Mouse (Mus musculus) cerebellum, adult 11 months (tissue): ENCODE data around the gene Gm49368.
"Not testable (repeated sequence)": the region's sequence is repeated elsewhere in the genome, so short reads cannot be mapped to it uniquely, and the experiment has no call there.

Source experiments
- DNase-seq: peaks from one replicate; pipeline ENCODE4 v3.0.0; 2022

Gene Gm49368

DNA sequence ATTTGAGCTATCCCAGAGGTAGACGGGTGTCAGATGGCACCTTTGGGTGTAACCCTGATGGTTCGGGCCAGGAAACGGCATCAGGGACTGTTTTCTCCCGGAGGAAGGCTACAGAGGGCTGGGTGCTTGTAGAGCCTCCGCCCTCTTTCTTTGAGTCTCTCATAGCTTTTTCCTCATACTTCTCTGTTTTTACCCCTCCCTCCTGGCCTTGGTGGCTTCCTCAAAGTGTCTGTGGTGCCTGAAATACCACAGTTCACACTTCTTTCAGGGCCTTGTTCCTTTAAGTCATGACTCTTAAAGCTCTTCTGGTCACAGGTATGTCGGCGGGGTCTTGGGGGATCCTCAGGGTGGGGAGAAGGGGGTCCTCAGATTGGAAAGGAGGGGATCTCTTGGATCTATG lies at the start of gene Gm49368, which contains the start of gene Itgam:
Gm49368 (plus strand) TSS at position 228 of the 400 bp plus-strand sequence.
Itgam (plus strand) TSS at position 185 of the 400 bp plus-strand sequence.
- no peak for DNase-seq

DNA sequence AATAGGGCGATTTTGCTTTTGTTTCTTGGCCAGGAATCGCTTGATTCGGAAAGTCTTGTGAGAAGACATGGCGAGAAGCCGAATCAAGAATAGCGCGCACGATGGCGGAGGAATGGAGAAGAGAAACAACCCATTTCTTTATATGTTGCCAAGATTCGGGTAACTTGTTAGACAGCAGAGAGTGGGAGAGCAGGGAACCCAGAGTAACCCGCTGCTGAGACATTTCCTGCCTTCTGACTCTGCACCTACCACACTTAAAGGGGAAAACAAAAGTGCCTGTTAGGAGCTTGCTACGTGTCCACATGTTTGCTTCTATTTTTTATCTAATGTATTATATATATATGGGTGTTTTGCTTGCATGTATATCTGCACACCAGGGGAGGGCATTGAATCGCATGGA lies 49.4 kb upstream of the Gm49368 start:
- no peak for DNase-seq

- not testable (repeated sequence) for DNase-seq
These were observed 46.3 kb upstream of the Gm49368 start for GRCm38 (mm10) chr7:128016134-128016533.

DNA sequence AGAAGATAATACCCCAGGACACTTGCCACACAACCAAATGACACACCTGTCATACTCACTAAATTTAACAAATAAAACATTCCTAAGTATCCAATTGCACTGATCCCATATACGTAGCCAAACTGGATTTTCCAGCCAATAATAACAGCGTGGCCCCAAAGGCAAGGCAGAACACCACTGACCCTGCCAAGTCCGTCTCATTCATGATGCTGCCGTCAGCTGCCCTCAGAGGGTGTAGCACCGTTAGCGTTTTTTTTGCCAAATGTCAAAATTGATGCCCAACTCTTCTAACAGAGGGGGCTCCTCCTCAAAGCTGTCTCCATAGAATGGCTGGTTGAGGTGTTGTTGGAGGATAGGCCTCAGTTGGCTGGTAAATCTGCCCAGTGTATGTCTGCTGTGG lies 45.8 kb upstream of the Gm49368 start:
- no peak for DNase-seq

DNA sequence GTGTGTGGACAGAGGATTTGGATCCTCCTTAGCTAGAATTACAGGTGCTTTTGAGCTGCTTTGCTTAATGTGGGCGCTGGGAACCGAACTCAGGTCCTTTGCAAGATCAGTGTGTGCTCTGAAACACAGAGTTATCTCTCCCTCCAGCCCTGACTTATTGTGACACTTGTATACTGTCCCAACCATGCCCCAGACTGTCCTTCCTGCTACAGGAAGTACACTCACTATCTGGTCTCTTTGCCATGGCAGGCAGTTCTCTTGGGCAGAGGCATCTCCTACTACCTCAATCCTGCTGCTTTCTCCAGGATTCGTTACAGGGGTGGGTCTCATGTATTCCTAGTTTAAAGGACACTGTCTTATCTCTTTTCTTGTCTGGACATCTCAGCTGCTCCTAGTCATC lies 44.2 kb upstream of the Gm49368 start:
- no peak for DNase-seq

GRCm38 (mm10) chr7:128019187-128019586 lies 43.3 kb upstream of the Gm49368 start:
- DNase-seq: no peak

GRCm38 (mm10) chr7:128022974-128023373 lies 39.5 kb upstream of the Gm49368 start:
- DNase-seq: no peak

- no peak for DNase-seq
These were observed 38.9 kb upstream of the Gm49368 start for GRCm38 (mm10) chr7:128023565-128023964.

DNA sequence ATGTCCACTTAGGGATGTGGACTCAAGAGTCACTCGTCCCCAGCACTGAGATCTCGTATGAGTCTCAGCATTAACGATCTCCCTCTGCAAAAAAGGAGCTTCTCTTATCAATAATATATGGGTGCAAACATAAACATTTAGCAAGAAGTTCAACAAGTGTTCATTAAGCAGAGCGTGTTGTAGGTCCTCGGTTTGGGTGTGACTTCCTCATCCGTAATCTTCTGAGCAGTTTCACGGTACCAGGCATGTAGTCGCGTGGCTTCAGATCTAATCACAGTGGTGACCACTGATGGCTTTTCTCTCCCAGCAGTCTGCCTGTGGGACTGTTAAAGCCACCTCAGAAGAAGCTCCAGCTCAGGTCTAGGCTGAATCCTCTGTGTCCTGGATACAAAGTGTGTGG lies 38.1 kb upstream of the Gm49368 start:
- DNase-seq: no peak

- DNase-seq: no peak
These were observed 37.6 kb upstream of the Gm49368 start for GRCm38 (mm10) chr7:128024932-128025331.

GRCm38 (mm10) chr7:128025381-128025780 lies 37.1 kb upstream of the Gm49368 start:
- DNase-seq: no peak

DNA sequence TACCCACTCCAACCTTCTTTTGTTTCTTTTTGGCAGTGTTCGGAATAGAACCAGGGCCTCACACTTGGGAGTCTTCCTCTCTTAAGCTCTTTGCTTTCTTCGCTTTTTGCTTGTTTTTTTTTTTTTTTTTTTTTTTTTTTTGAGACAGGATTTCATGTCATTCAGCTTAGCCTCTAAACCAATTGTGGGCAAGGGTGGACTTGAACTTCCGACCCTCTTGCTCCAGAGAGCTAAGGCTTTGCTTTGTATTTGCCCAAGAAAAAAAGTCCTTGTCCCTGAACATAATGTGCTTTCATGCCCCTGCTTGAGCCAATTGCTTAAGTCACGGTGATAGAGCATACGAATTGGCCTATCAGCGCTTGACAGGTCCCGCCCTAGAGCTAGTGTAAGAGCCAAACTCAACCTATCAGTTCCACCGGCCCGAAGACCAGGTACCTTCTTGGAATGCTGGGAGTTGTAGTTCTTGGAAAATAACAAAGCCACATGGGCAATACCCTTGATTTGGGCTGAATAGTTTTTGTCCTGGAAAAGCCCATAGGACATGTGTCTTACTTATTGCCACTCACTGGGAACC lies 31.0 kb upstream of the Gm49368 start:
- DNase-seq: no peak

- no peak for DNase-seq
These were observed 30.0 kb upstream of the Gm49368 start for GRCm38 (mm10) chr7:128032290-128032988.

DNA sequence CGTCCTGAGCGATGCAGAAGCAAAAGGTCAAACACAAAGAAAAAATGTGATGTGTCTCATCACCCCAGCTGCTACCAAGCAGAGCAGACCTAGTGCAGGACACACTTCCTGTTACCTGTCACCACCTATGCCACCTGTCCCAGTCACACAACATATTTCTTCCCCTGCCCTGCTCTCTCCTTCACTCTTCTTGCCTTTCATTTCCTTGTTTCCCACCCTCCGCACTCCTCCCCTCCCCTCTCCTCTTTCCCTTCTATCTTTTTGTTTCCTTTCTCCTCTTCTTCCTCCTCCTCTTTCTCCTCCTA lies 29.5 kb upstream of the Gm49368 start:
- DNase-seq: no peak

GRCm38 (mm10) chr7:128033616-128034015 lies 28.9 kb upstream of the Gm49368 start:
- DNase-seq: no peak

DNA sequence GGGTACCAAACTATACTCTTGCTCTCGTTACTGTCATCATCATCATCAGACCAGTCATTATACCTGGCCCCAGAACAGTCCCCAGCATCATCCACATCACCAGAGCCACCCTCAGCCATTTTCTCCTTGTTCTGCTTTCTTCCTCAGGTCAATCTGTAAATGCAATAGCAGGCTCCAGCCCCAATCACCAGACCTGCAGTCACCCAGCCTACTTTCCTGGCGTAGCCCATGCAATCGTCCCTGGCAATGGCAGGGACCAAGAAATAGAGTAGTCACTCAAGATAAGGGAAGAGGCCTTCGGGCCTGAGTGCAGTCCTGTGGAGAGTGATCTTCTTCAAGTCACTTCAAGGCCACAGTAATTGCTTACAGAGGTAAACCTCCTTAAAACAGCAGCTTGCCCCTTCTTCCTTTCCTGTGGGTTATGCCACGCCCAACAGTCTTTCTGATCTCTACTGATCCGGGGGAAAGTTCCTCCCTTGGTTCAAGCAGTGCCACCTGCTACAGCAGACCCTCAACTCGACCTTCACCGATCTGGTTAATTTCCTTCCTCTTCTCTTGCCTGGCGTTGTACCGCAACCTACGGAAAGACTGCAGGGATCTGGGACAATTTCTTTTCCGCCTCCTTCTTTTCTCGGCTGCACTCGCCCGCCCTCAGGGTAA lies 20.2 kb upstream of the Gm49368 start:
- DNase-seq: not testable (repeated sequence)

GRCm38 (mm10) chr7:128044142-128044785 lies 18.2 kb upstream of the Gm49368 start:
- no peak for DNase-seq

DNA sequence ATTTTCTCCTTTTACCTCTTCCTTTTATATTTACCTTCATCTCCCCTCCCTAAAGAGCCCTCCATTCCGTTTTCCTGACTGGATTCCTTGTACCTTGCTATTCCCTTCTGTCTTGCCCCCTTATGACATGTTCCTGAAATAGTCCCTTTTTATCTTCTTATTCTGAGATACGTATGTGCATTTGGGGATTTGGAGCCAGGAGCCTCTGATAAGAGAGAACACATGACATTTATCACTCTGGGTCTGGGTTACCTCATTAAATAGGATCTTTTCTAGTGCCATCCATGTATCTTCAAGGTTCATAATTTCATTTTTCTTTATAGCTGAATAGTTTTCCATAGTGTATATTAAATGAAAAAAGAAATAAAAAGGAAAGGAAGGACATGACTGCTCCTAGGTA lies 16.8 kb upstream of the Gm49368 start:
- no peak for DNase-seq

DNA sequence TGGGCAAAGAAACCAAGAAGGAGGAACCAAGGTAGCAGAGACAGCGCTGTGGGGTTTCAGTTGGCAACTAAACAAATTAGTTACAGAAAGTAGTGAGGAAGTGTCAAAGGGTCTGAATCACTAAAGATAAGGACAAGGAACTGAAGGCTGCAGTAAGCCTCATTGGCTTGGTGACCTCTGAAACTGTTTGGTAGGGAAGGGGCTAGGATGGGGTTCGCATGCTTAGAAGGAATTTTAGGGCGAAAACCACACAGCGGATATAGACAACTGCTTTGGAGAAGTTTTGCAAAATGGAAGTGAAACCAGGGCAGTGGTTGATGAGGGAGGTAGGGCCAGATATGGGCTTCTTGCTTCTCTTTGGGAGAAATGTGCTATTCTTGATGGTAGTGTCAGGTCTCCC lies 13.7 kb upstream of the Gm49368 start:
- DNase-seq: no peak

GRCm38 (mm10) chr7:128049254-128049653 lies 13.2 kb upstream of the Gm49368 start:
- DNase-seq: no peak

GRCm38 (mm10) chr7:128050739-128051138 lies 11.7 kb upstream of the Gm49368 start:
- no peak for DNase-seq

DNA sequence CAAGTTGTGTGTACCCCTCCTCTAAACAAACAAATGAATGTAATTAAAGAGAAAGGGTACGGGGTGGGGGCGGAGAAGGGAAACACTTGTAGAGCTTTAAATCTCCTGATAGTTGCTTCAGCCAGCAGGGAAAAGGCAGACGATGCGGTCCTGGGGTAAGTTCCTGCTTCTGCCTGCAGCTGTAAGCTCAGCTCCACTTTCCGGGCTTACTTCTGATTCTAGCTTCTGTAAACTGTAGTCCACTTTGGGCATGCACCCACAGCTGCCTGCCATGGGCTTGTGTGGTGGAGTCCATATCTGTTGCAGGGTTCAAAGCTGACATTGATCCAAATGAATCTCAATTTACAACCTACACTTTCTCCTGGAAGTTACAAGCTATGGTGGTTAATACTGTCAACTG lies 9.4 kb upstream of the Gm49368 start:
- DNase-seq: no peak

- DNase-seq: no peak
These were observed 5.5 kb upstream of the Gm49368 start for GRCm38 (mm10) chr7:128056917-128057444.

DNA sequence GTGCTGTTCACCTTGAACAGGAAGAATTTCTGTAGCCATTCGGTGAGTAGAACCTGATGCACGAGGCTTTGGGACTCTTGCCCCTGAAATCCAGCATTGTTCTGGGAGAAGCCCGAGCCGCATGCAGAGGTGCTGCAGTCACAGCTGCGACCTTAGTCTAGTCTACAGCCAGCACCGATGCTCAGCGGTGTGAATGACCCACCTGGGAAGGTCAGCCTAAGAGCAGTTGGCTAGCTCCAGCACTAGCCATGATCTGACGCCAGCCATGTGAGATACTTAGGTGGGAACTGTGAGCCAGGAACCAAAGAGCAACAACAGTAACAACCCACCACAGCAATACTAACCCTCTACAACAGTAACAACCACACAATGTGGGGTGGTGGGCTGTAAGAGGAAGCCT lies 4.6 kb upstream of the Gm49368 start:
- DNase-seq: no peak
